In genomic region chr4:32862011-32862750, GRCm38 (mm10) we compare ENCODE assay signal across 9 mouse cellular contexts.
A peak's percentile ranks its signal among the peaks of the same experiment; 100 is the strongest.
DNase-seq lines count a peak whose midpoint lies in the region; ATAC-seq lines count a peak whose summit lies in the region.
"Had no signal": no experiment of that assay in that cellular context is flagged by ENCODE, and none has a peak within 500 bp of the region (broad histone marks: within the 10 kb centered on the region; RNA-seq: fewer than 3 reads in every experiment).

No protein-coding gene starts in this region.

- peak; percentile 38 for DNase-seq in spleen, adult 12 weeks (ENCODE audit: low spot score)
- no peak for DNase-seq in spleen, adult 18-20 months
- peak; percentile 65 for DNase-seq in forebrain, embryonic 11.5 days (ENCODE audit: low spot score)
- peak; percentile 18 for DNase-seq in layer of hippocampus, adult 9-10 months (ENCODE audit: low spot score)
- DNase-seq in thymus, postnatal 25 days: peak; percentile 82
- DNase-seq in urinary bladder, adult 2 months (ENCODE audit: low spot score): no peak
- no peak for DNase-seq in adrenal gland, adult 8-10 months

- no peak overlapping the region for H3K27ac ChIP-seq in forebrain, embryonic 11.5 days (ENCODE audit: low read depth, low read length)
- peak overlapping the region; percentile 62 for H3K27ac ChIP-seq in midbrain, embryonic 13.5 days
- H3K27ac ChIP-seq: limb, embryonic 15.5 days had no signal

- ATAC-seq in forebrain, embryonic 11.5 days (replicated peaks; ENCODE audit: low FRiP score): peak; percentile 49
- ATAC-seq in midbrain, embryonic 13.5 days: peak; percentile 53; the same call in 1 of the 2 replicates

- no peak overlapping the region for H3K4me3 ChIP-seq in forebrain, embryonic 11.5 days (ENCODE audit: low read depth, low read length)
- peak overlapping the region; percentile 34 for H3K4me3 ChIP-seq in midbrain, embryonic 13.5 days (replicated peaks)
- H3K4me3 ChIP-seq: limb, embryonic 15.5 days had no signal

- H3K9me3 ChIP-seq in forebrain, embryonic 11.5 days (ENCODE audit: control insufficient read depth, low read length): no peaks in the 10 kb centered on the region
- no peaks in the 10 kb centered on the region for H3K9me3 ChIP-seq in midbrain, embryonic 13.5 days
- H3K9me3 ChIP-seq: limb, embryonic 15.5 days had no signal

- no peak overlapping the region for H3K9ac ChIP-seq in forebrain, embryonic 11.5 days (ENCODE audit: low read length)
- H3K9ac ChIP-seq in midbrain, embryonic 13.5 days (replicated peaks): no peak overlapping the region; the same call in 1 of the 2 replicates
- H3K9ac ChIP-seq: limb, embryonic 15.5 days had no signal

- H3K4me1 ChIP-seq in forebrain, embryonic 11.5 days (replicated peaks; ENCODE audit: control insufficient read depth, insufficient read depth, low read length): peaks cover 30% of the 10 kb centered on the region
- peaks cover 56% of the 10 kb centered on the region for H3K4me1 ChIP-seq in midbrain, embryonic 13.5 days (replicated peaks)

- H3K27me3 ChIP-seq in forebrain, embryonic 11.5 days (ENCODE audit: control insufficient read depth, insufficient read depth, low read length): peaks cover 5% of the 10 kb centered on the region; the same call in 1 of the 2 replicates
- H3K27me3 ChIP-seq in midbrain, embryonic 13.5 days: no peaks in the 10 kb centered on the region
- H3K27me3 ChIP-seq: limb, embryonic 15.5 days had no signal

- no peak overlapping the region for H3K4me2 ChIP-seq in forebrain, embryonic 11.5 days (ENCODE audit: low read depth, low read length, severe bottlenecking)
- H3K4me2 ChIP-seq in midbrain, embryonic 13.5 days (replicated peaks): peak overlapping the region; percentile 53
- H3K4me2 ChIP-seq: limb, embryonic 15.5 days had no signal

- H3K36me3 ChIP-seq in forebrain, embryonic 11.5 days (ENCODE audit: control insufficient read depth, insufficient read depth, low read length): no peaks in the 10 kb centered on the region
- no peaks in the 10 kb centered on the region; the same call in 1 of the 2 replicates for H3K36me3 ChIP-seq in midbrain, embryonic 13.5 days
- H3K36me3 ChIP-seq: limb, embryonic 15.5 days had no signal

- 76% methylated on average over 15 of the region's 15 CpGs for WGBS in forebrain, embryonic 11.5 days
- 63% methylated on average over 15 of the region's 15 CpGs for WGBS in midbrain, embryonic 13.5 days

Comparison
In these comparisons a context has a peak if more than half of its experiments do, and no peak if none do; other contexts are left out.
1. DNase-seq: peak in spleen, adult 12 weeks (single experiment), forebrain, embryonic 11.5 days (single experiment), layer of hippocampus, adult 9-10 months (single experiment) and thymus, postnatal 25 days (single experiment); none in spleen, adult 18-20 months (0 of 2), urinary bladder, adult 2 months (single experiment) and adrenal gland, adult 8-10 months (single experiment).